Mouse (Mus musculus): Measurements from ENCODE around the gene Maml3.

DNA sequence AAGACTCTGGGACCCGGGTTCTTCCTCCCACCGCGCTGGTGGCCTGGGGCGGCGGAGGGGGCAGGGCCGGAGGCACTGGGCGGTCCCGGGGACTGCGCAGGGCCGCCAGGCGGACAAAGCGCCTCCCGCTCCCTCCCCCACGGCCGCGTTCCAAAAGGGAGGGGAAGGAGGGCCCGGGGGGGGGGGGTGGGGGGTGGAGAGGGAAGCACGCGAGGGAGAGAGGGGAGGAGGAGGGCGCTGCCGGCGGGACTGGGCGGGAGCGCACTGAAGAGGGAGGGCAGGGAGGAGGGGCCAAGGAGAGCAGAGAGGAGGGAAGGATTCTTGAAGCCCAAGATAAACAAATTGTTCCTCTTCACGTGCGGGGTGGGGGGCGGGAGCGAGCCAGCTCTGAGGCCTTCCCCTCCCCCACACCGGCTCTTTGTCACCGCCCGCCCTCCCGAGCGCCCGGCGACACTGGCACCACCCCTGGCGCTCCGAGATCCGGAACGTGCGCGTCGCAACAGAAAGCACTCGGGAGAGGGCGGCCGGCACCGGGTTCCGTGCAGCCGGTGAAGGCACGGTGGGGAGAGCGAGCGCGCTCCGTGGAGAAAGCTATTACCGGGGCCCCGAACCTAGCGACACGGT is 2.8 kb downstream of the Maml3 start:
- no peak; the same call in none of the 2 replicates for TF ChIP-seq POLR2A (IDR thresholded peaks at IDR 0.05; ENCODE audit: insufficient read depth, low read depth, low read length)
- TF ChIP-seq CTCF (IDR thresholded peaks at IDR 0.05; ENCODE audit: insufficient read depth, low read depth, low read length): no peak

Measured in olfactory bulb, adult 2 months (tissue).